Mouse (Mus musculus): Measurements from ENCODE around the gene Lmtk3.

Lmtk3 gene

GRCm38 (mm10) chr7:45783511-45784091 is at the start of gene Lmtk3:
Gene Lmtk3, plus strand, starts transcription at chr7:45783738.
- peak in 1 of 2 experiments; percentile 73 for DNase-seq (ENCODE audit: low spot score in 2 of 2)

GRCm38 (mm10) chr7:45739162-45739763 is 44.3 kb upstream of the Lmtk3 start:
- DNase-seq (ENCODE audit: low spot score in 2 of 2), result peak; percentile 63 to 89

- no peak for DNase-seq (ENCODE audit: low spot score in 2 of 2)
Observed at GRCm38 (mm10) chr7:45739820-45740219, 43.7 kb upstream of the Lmtk3 start.

- DNase-seq (ENCODE audit: low spot score in 2 of 2), result no peak
Observed at GRCm38 (mm10) chr7:45741308-45741707, 42.2 kb upstream of the Lmtk3 start.

GRCm38 (mm10) chr7:45741777-45742176 is 41.8 kb upstream of the Lmtk3 start:
- no peak for DNase-seq (ENCODE audit: low spot score in 2 of 2)

- DNase-seq (ENCODE audit: low spot score in 2 of 2), result no peak
Observed at GRCm38 (mm10) chr7:45742338-45742737, 41.2 kb upstream of the Lmtk3 start.

- peak in 1 of 2 experiments; percentile 74 for DNase-seq (ENCODE audit: low spot score in 2 of 2)
Observed at GRCm38 (mm10) chr7:45744387-45744786, 39.2 kb upstream of the Lmtk3 start.

- DNase-seq (ENCODE audit: low spot score in 2 of 2), result peak in 1 of 2 experiments; percentile 40
Observed at GRCm38 (mm10) chr7:45746518-45746917, 37.0 kb upstream of the Lmtk3 start.

GRCm38 (mm10) chr7:45747450-45747849 is 36.1 kb upstream of the Lmtk3 start:
- no peak for DNase-seq (ENCODE audit: low spot score in 2 of 2)

GRCm38 (mm10) chr7:45748110-45748509 is 35.4 kb upstream of the Lmtk3 start:
- DNase-seq (ENCODE audit: low spot score in 2 of 2), result no peak

- DNase-seq (ENCODE audit: low spot score in 2 of 2), result no peak
Observed at GRCm38 (mm10) chr7:45749401-45749800, 34.1 kb upstream of the Lmtk3 start.

- DNase-seq (ENCODE audit: low spot score in 2 of 2), result no peak
Observed at GRCm38 (mm10) chr7:45750162-45750561, 33.4 kb upstream of the Lmtk3 start.

GRCm38 (mm10) chr7:45755703-45756102 is 27.8 kb upstream of the Lmtk3 start:
- no peak for DNase-seq (ENCODE audit: low spot score in 2 of 2)

- no peak for DNase-seq (ENCODE audit: low spot score in 2 of 2)
Observed at GRCm38 (mm10) chr7:45759400-45759799, 24.1 kb upstream of the Lmtk3 start.

- DNase-seq (ENCODE audit: low spot score in 2 of 2), result no peak
Observed at GRCm38 (mm10) chr7:45760151-45760550, 23.4 kb upstream of the Lmtk3 start.

- DNase-seq (ENCODE audit: low spot score in 2 of 2), result no peak
Observed at GRCm38 (mm10) chr7:45765995-45766394, 17.5 kb upstream of the Lmtk3 start.

- no peak for DNase-seq (ENCODE audit: low spot score in 2 of 2)
Observed at GRCm38 (mm10) chr7:45766764-45767163, 16.8 kb upstream of the Lmtk3 start.

- DNase-seq (ENCODE audit: low spot score in 2 of 2), result no peak
Observed at GRCm38 (mm10) chr7:45767500-45767899, 16.0 kb upstream of the Lmtk3 start.

GRCm38 (mm10) chr7:45770427-45771082 is 13.0 kb upstream of the Lmtk3 start:
- DNase-seq (ENCODE audit: low spot score in 2 of 2), result no peak

GRCm38 (mm10) chr7:45771101-45771500 is 12.4 kb upstream of the Lmtk3 start:
- no peak for DNase-seq (ENCODE audit: low spot score in 2 of 2)

- no peak for DNase-seq (ENCODE audit: low spot score in 2 of 2)
Observed at GRCm38 (mm10) chr7:45775237-45775636, 8.3 kb upstream of the Lmtk3 start.

GRCm38 (mm10) chr7:45779081-45779641 is 4.4 kb upstream of the Lmtk3 start:
- DNase-seq (ENCODE audit: low spot score in 2 of 2), result peak in 1 of 2 experiments; percentile 36

- no peak for DNase-seq (ENCODE audit: low spot score in 2 of 2)
Observed at GRCm38 (mm10) chr7:45782271-45782670, 1.3 kb upstream of the Lmtk3 start.

Measured in spleen, postnatal 10 days (tissue).